Mouse (Mus musculus) midbrain, embryonic 10.5 days (tissue): ENCODE measurements around the gene Phf21b. TPM values are rescaled to one million over a fixed set of nuclear protein-coding genes. Genes with fewer than 3 reads are reported as not detected.
A peak's percentile ranks its signal among the peaks of the same experiment; 100 is the strongest.
"Not testable (repeated sequence)": the region's sequence is repeated elsewhere in the genome, so short reads cannot be mapped to it uniquely, and the experiment has no call there.

Source experiments
- DNase-seq: peaks from one replicate; pipeline ENCODE4 v3.0.0-alpha.2; 2017; ENCODE audit warnings: low spot score
- H3K27ac ChIP-seq: fragments of 300-500 bp; sonication (generic); replicated peaks from 2 replicates; pipeline ENCODE4 v1.5.1; 2016; ENCODE audit warnings: mild to moderate bottlenecking
- H3K27me3 ChIP-seq: fragments of 300-500 bp; sonication (generic); 2 replicates; pipeline ENCODE4 v1.6.1; 2016; ENCODE audit warnings: low read depth, mild to moderate bottlenecking; ENCODE audit not compliant: poor library complexity, severe bottlenecking
- H3K36me3 ChIP-seq: fragments of 300-500 bp; sonication (generic); 2 replicates; pipeline ENCODE4 v1.6.1; 2016; ENCODE audit warnings: mild to moderate bottlenecking, moderate library complexity
- H3K4me1 ChIP-seq: fragments of 300-500 bp; sonication (generic); 2 replicates; pipeline ENCODE4 v1.6.1; 2016
- H3K4me3 ChIP-seq: fragments of 300-500 bp; sonication (generic); 2 replicates; pipeline ENCODE4 v1.5.1; 2016; ENCODE audit warnings: mild to moderate bottlenecking, moderate library complexity
- H3K9me3 ChIP-seq: fragments of 300-500 bp; sonication (generic); replicated peaks from 2 replicates; pipeline ENCODE4 v1.6.1; 2016; ENCODE audit warnings: mild to moderate bottlenecking
- WGBS: fragments of 180-500 bp; shearing (Covaris S2); methylation state at CpG from one replicate; pipeline ENCODE4 v1.1.7; 2016; 5-methylcytosine and 5-hydroxymethylcytosine counted together
- polyA plus RNA-seq: library from polyadenylated mRNA; unstranded; fragments of >200 nt; fragmentation: Nextera tagmentation; extraction: Ambion mirVana; gene quantifications from 2 replicates; pipeline ENCODE4 v1.2.1, GENCODE M21; 2016

Gene Phf21b
- polyA plus RNA-seq: 9.5 and 11.9 TPM in 2 replicates

GRCm38 (mm10) chr15:84856006-84856995 is at the start of gene Phf21b:
Phf21b (minus strand) TSS chr15:84856049.
- peak within 1 kb of the TSS; percentile 98 for H3K27ac ChIP-seq
- peaks cover 2% of the 10 kb centered on the region for H3K36me3 ChIP-seq
- peaks cover 41% of the 10 kb centered on the region for H3K4me1 ChIP-seq
- no peaks in the 10 kb centered on the region for H3K9me3 ChIP-seq
- H3K27me3 ChIP-seq: peaks cover 17% of the 10 kb centered on the region
- under 1% methylated on average over 74 of the region's 76 CpGs for WGBS
- peak within 1 kb of the TSS; percentile 65 for H3K4me3 ChIP-seq
- DNase-seq: peak; percentile 95

GRCm38 (mm10) chr15:84903843-84904385 is 48.1 kb upstream of the Phf21b start:
- peaks cover 78% of the 10 kb centered on the region for H3K27me3 ChIP-seq
- H3K27ac ChIP-seq: no peak overlapping the region
- H3K4me3 ChIP-seq: no peak overlapping the region
- no peaks in the 10 kb centered on the region for H3K36me3 ChIP-seq
- 57% methylated on average over 7 of the region's 7 CpGs for WGBS
- DNase-seq: peak; percentile 27
- peaks cover 13% of the 10 kb centered on the region for H3K4me1 ChIP-seq
- no peaks in the 10 kb centered on the region for H3K9me3 ChIP-seq

- Histone ChIP-seq H3K4me1 (no peaks in the 10 kb centered on the region), H3K9me3 (peaks cover 8% of the 10 kb centered on the region; the same call in 1 of the 2 replicates), H3K4me3 (no peak overlapping the region), H3K27me3 (peaks cover 69% of the 10 kb centered on the region), H3K27ac (no peak overlapping the region), H3K36me3 (no peaks in the 10 kb centered on the region)
- no peak for DNase-seq
- WGBS: 72% methylated on average over 7 of the region's 7 CpGs
Measured at GRCm38 (mm10) chr15:84898077-84898476, 42.2 kb upstream of the Phf21b start.

GRCm38 (mm10) chr15:84896664-84897063 is 40.8 kb upstream of the Phf21b start:
- no peak for DNase-seq
- WGBS: 79% methylated on average over 1 of the region's 1 CpGs
- Histone ChIP-seq H3K9me3 (peaks cover 8% of the 10 kb centered on the region; the same call in 1 of the 2 replicates), H3K27me3 (peaks cover 56% of the 10 kb centered on the region), H3K27ac (no peak overlapping the region), H3K4me1 (peaks cover 3% of the 10 kb centered on the region; the same call in 1 of the 2 replicates), H3K4me3 (no peak overlapping the region), H3K36me3 (no peaks in the 10 kb centered on the region)

GRCm38 (mm10) chr15:84896216-84896615 is 40.4 kb upstream of the Phf21b start:
- WGBS: 80% methylated on average over 10 of the region's 10 CpGs
- not testable (repeated sequence) for H3K4me1 ChIP-seq, H3K4me3 ChIP-seq, H3K9me3 ChIP-seq, H3K27ac ChIP-seq, DNase-seq, H3K36me3 ChIP-seq
- H3K27me3 ChIP-seq: peaks cover 52% of the 10 kb centered on the region

- Histone ChIP-seq H3K4me3 (no peak overlapping the region), H3K9me3 (peaks cover 8% of the 10 kb centered on the region; the same call in 1 of the 2 replicates), H3K27ac (no peak overlapping the region), H3K36me3 (no peaks in the 10 kb centered on the region), H3K4me1 (peaks cover 24% of the 10 kb centered on the region), H3K27me3 (peaks cover 17% of the 10 kb centered on the region; the same call in 1 of the 2 replicates)
- peak; percentile 71 for DNase-seq
- WGBS: 6% methylated on average over 3 of the region's 3 CpGs
Measured at GRCm38 (mm10) chr15:84891658-84892057, 35.8 kb upstream of the Phf21b start.

- Histone ChIP-seq H3K9me3 (peaks cover 8% of the 10 kb centered on the region; the same call in 1 of the 2 replicates), H3K4me3 (no peak overlapping the region), H3K27ac (no peak overlapping the region), H3K36me3 (no peaks in the 10 kb centered on the region), H3K4me1 (peaks cover 24% of the 10 kb centered on the region), H3K27me3 (peaks cover 12% of the 10 kb centered on the region; the same call in 1 of the 2 replicates)
- 49% methylated on average over 3 of the region's 3 CpGs for WGBS
- no peak for DNase-seq
Measured at GRCm38 (mm10) chr15:84891246-84891645, 35.4 kb upstream of the Phf21b start.

GRCm38 (mm10) chr15:84888066-84888465 is 32.2 kb upstream of the Phf21b start:
- DNase-seq: no peak
- Histone ChIP-seq H3K27me3 (0 out of 2 replicates have a peak, but pooled peaks cover 8% of the 10 kb centered on the region), H3K36me3 (no peaks in the 10 kb centered on the region), H3K4me1 (peaks cover 24% of the 10 kb centered on the region), H3K4me3 (no peak overlapping the region), H3K9me3 (no peaks in the 10 kb centered on the region), H3K27ac (no peak overlapping the region)
- WGBS: 89% methylated on average over 12 of the region's 12 CpGs

GRCm38 (mm10) chr15:84877029-84877815 is 21.4 kb upstream of the Phf21b start:
- WGBS: 84% methylated on average over 12 of the region's 12 CpGs
- no peaks in the 10 kb centered on the region for H3K36me3 ChIP-seq
- no peaks in the 10 kb centered on the region for H3K4me1 ChIP-seq
- no peak overlapping the region for H3K4me3 ChIP-seq
- DNase-seq: no peak
- H3K27me3 ChIP-seq: no peaks in the 10 kb centered on the region
- H3K9me3 ChIP-seq: no peaks in the 10 kb centered on the region
- H3K27ac ChIP-seq: no peak overlapping the region

- Histone ChIP-seq H3K9me3 (no peaks in the 10 kb centered on the region), H3K27me3 (no peaks in the 10 kb centered on the region), H3K4me3 (no peak overlapping the region), H3K4me1 (no peaks in the 10 kb centered on the region), H3K36me3 (no peaks in the 10 kb centered on the region), H3K27ac (no peak overlapping the region)
- 86% methylated on average over 4 of the region's 4 CpGs for WGBS
- DNase-seq: no peak
Measured at GRCm38 (mm10) chr15:84873867-84874266, 18.0 kb upstream of the Phf21b start.

- H3K4me3 ChIP-seq: no peak overlapping the region
- WGBS: 92% methylated on average over 11 of the region's 11 CpGs
- no peaks in the 10 kb centered on the region for H3K9me3 ChIP-seq
- H3K27ac ChIP-seq: no peak overlapping the region
- H3K36me3 ChIP-seq: no peaks in the 10 kb centered on the region
- H3K27me3 ChIP-seq: no peaks in the 10 kb centered on the region
- DNase-seq: no peak
- no peaks in the 10 kb centered on the region for H3K4me1 ChIP-seq
Measured at GRCm38 (mm10) chr15:84873079-84873478, 17.2 kb upstream of the Phf21b start.

GRCm38 (mm10) chr15:84871802-84872201 is 16.0 kb upstream of the Phf21b start:
- no peaks in the 10 kb centered on the region for H3K9me3 ChIP-seq
- no peak overlapping the region for H3K4me3 ChIP-seq
- H3K27me3 ChIP-seq: no peaks in the 10 kb centered on the region
- WGBS: 82% methylated on average over 3 of the region's 3 CpGs
- H3K27ac ChIP-seq: no peak overlapping the region
- no peaks in the 10 kb centered on the region for H3K36me3 ChIP-seq
- no peak for DNase-seq
- no peaks in the 10 kb centered on the region for H3K4me1 ChIP-seq
